Mouse (Mus musculus): Measurements from ENCODE around the gene Bub3.

Gene Bub3

GRCm38 (mm10) chr7:131559986-131560696, at the start of gene Bub3:
TSS of gene Bub3 (plus strand) at chr7:131560222.
- DNase-seq, result peak; percentile 93 to 96

- DNase-seq, result peak; percentile 78 to 85
Measured at GRCm38 (mm10) chr7:131539979-131540378, 20.0 kb upstream of the Bub3 start.

- DNase-seq, result no peak
Measured at GRCm38 (mm10) chr7:131541184-131542114, 18.6 kb upstream of the Bub3 start.

GRCm38 (mm10) chr7:131542115-131542871, 17.7 kb upstream of the Bub3 start, which contains the start of gene Hmx3:
TSS of gene Hmx3 (plus strand) at chr7:131542867.
- no peak for DNase-seq

GRCm38 (mm10) chr7:131542872-131543622, 17.0 kb upstream of the Bub3 start:
- DNase-seq, result no peak

- no peak for DNase-seq
Measured at GRCm38 (mm10) chr7:131543623-131544481, 16.2 kb upstream of the Bub3 start.

- DNase-seq, result no peak
Measured at GRCm38 (mm10) chr7:131544871-131545270, 15.2 kb upstream of the Bub3 start.

- DNase-seq, result no peak
Measured at GRCm38 (mm10) chr7:131545701-131546385, 14.2 kb upstream of the Bub3 start.

- DNase-seq, result no peak
Measured at GRCm38 (mm10) chr7:131546423-131546822, 13.6 kb upstream of the Bub3 start.

- DNase-seq, result no peak
Measured at GRCm38 (mm10) chr7:131547481-131547880, 12.5 kb upstream of the Bub3 start.

- DNase-seq, result no peak
Measured at GRCm38 (mm10) chr7:131548473-131548872, 11.5 kb upstream of the Bub3 start, which contains the start of gene Hmx2. TSS of gene Hmx2 (plus strand) at chr7:131548773.

- no peak for DNase-seq
Measured at GRCm38 (mm10) chr7:131551471-131551870, 8.6 kb upstream of the Bub3 start.

- no peak for DNase-seq
Measured at GRCm38 (mm10) chr7:131551931-131552741, 7.9 kb upstream of the Bub3 start.

- DNase-seq, result no peak
Measured at GRCm38 (mm10) chr7:131552781-131553180, 7.2 kb upstream of the Bub3 start.

GRCm38 (mm10) chr7:131553771-131554175, 6.2 kb upstream of the Bub3 start:
- DNase-seq, result peak; percentile 53 to 55

- no peak for DNase-seq
Measured at GRCm38 (mm10) chr7:131554341-131555180, 5.5 kb upstream of the Bub3 start.

- DNase-seq, result no peak
Measured at GRCm38 (mm10) chr7:131555301-131556081, 4.5 kb upstream of the Bub3 start.

- DNase-seq, result no peak
Measured at GRCm38 (mm10) chr7:131556116-131556515, 3.9 kb upstream of the Bub3 start.
